Mouse (Mus musculus): ENCODE results near the gene Sdf4.
A peak's percentile ranks its signal among the peaks of the same experiment; 100 is the strongest.

The Sdf4 gene

GRCm38 (mm10) chr4:155992241-155992905, at the start of gene Sdf4, which contains the start of gene B3galt6:
Gene Sdf4 (plus strand): TSS chr4:155992872.
Gene B3galt6 (minus strand): TSS chr4:155992649.
- peak; percentile 93 for DNase-seq (ENCODE audit: low read depth, low spot score)

- DNase-seq (ENCODE audit: low read depth, low spot score) = no peak
These were observed 49.6 kb upstream of the Sdf4 start for GRCm38 (mm10) chr4:155943049-155943452.

- peak; percentile 96 for DNase-seq (ENCODE audit: low read depth, low spot score)
These were observed 49.0 kb upstream of the Sdf4 start, which contains the start of gene Ube2j2 for GRCm38 (mm10) chr4:155943534-155944249. Gene Ube2j2 (plus strand): TSS chr4:155943831.

GRCm38 (mm10) chr4:155944271-155944670, 48.4 kb upstream of the Sdf4 start:
- peak; percentile 30 for DNase-seq (ENCODE audit: low read depth, low spot score)

- DNase-seq (ENCODE audit: low read depth, low spot score) = no peak
These were observed 45.6 kb upstream of the Sdf4 start for GRCm38 (mm10) chr4:155947094-155947493.

- no peak for DNase-seq (ENCODE audit: low read depth, low spot score)
These were observed 37.2 kb upstream of the Sdf4 start for GRCm38 (mm10) chr4:155955491-155955890.

- peak; percentile 84 for DNase-seq (ENCODE audit: low read depth, low spot score)
These were observed 33.4 kb upstream of the Sdf4 start for GRCm38 (mm10) chr4:155959275-155959674.

- DNase-seq (ENCODE audit: low read depth, low spot score) = no peak
These were observed 30.3 kb upstream of the Sdf4 start, which contains the start of gene C1qtnf12 for GRCm38 (mm10) chr4:155962167-155962971. Gene C1qtnf12 (plus strand): TSS chr4:155962318.

GRCm38 (mm10) chr4:155963106-155963505, 29.6 kb upstream of the Sdf4 start:
- DNase-seq (ENCODE audit: low read depth, low spot score) = no peak

GRCm38 (mm10) chr4:155964396-155964795, 28.3 kb upstream of the Sdf4 start:
- no peak for DNase-seq (ENCODE audit: low read depth, low spot score)

- DNase-seq (ENCODE audit: low read depth, low spot score) = no peak
These were observed 23.5 kb upstream of the Sdf4 start for GRCm38 (mm10) chr4:155969043-155969653.

- no peak for DNase-seq (ENCODE audit: low read depth, low spot score)
These were observed 22.4 kb upstream of the Sdf4 start for GRCm38 (mm10) chr4:155970286-155970685.

GRCm38 (mm10) chr4:155972651-155973050, 20.0 kb upstream of the Sdf4 start:
- no peak for DNase-seq (ENCODE audit: low read depth, low spot score)

- no peak for DNase-seq (ENCODE audit: low read depth, low spot score)
These were observed 19.4 kb upstream of the Sdf4 start for GRCm38 (mm10) chr4:155973239-155973638.

GRCm38 (mm10) chr4:155981436-155982082, 11.1 kb upstream of the Sdf4 start:
- DNase-seq (ENCODE audit: low read depth, low spot score) = no peak

- DNase-seq (ENCODE audit: low read depth, low spot score) = no peak
These were observed 8.9 kb upstream of the Sdf4 start for GRCm38 (mm10) chr4:155983788-155984187.

- peak; percentile 14 for DNase-seq (ENCODE audit: low read depth, low spot score)
These were observed 1.3 kb upstream of the Sdf4 start for GRCm38 (mm10) chr4:155991211-155991907.

- no peak for DNase-seq (ENCODE audit: low read depth, low spot score)
These were observed 803 bp upstream of the Sdf4 start for GRCm38 (mm10) chr4:155991908-155992230.

GRCm38 (mm10) chr4:155992906-155993547, 355 bp downstream of the Sdf4 start:
- peak; percentile 97 for DNase-seq (ENCODE audit: low read depth, low spot score)

GRCm38 (mm10) chr4:155993606-155994005, 934 bp downstream of the Sdf4 start:
- DNase-seq (ENCODE audit: low read depth, low spot score) = no peak
